Mouse (Mus musculus): Measurements from ENCODE around the gene Trib2. TPM values are rescaled to one million over a fixed set of nuclear protein-coding genes. Genes with fewer than 3 reads are reported as not detected.
A peak's percentile ranks its signal among the peaks of the same experiment; 100 is the strongest.

Gene Trib2
- total and polyA plus RNA-seq, 2 experiments from 2014 or later: 112 to 185 TPM

DNA sequence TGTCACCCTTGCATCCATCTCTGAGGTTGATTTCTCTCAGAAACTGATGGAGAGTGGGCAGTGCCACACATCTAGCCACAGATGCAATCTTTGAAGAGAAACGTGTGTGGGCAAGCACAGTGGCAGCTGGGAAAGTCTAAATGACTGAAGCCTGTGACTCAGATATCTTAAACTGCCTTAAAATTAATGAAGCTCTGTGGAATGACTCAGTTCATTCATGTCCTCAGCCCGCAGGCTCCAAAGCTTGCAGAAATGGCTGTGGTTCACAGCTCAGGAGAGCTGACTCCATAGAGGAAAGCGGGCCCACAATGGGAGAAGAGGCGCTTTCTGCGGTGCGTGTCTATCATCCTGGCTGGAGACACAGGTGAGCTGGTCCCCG lies 15.9 kb upstream of the Trib2 start:
- no peak for TF ChIP-seq CTCF (IDR thresholded peaks at IDR 0.05)
- Histone ChIP-seq H3K27ac (ENCODE audit: low read depth, low read length) (no peak overlapping the region), H3K36me3 (ENCODE audit: insufficient read depth, low read length) (no peaks in the 10 kb centered on the region), H3K4me2 (ENCODE audit: low read depth, low read length, poor library complexity, severe bottlenecking) (no peak overlapping the region), H3K9ac (replicated peaks; ENCODE audit: low read length, poor library complexity, severe bottlenecking) (no peak overlapping the region), H3K4me3 (ENCODE audit: low read depth, low read length) (no peak overlapping the region), H3K9me3 (ENCODE audit: low read length) (no peaks in the 10 kb centered on the region), H3K27me3 (ENCODE audit: insufficient read depth, low read length) (no peaks in the 10 kb centered on the region), H3K4me1 (ENCODE audit: insufficient read depth, low read length) (no peaks in the 10 kb centered on the region)
- no peak for ATAC-seq (ENCODE audit: low FRiP score)
- DNase-seq (ENCODE audit: low spot score): no peak
- WGBS: 94% methylated on average over 7 of the region's 7 CpGs

DNA sequence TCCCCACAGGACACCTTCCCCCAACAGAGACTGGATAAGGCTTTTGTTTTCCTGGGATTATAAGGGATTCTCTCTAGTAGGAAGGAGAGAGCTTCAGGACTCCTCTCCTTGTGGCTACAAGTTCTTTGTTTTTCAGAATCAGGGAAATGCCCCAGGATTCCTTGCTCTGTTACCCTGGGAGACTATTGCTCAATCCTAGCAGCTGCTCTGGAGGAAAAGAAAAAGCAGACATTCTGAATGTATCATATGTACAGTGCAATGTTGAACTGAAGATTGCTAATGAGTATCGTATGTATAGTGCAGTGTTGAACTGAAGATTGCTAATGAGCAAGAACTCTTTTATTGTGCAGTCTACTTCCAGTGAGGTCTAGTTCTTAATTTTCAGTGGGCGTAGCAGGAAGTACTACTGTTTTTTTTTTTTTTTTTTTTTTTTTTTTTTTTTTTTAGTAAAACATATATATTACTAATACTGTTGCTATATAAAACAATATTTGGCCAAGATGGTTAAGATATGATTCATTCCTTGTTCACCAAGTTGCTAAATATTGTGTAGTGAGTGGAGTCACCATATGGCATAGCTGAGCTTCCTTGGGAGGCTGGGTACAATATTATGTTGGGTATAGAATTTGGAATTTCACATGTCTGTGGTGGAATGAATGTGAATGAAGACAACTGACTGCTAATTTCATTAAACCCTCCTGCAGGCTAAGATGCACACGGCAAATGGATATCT lies 15.4 kb upstream of the Trib2 start:
- TF ChIP-seq CTCF (IDR thresholded peaks at IDR 0.05): no peak
- Histone ChIP-seq H3K36me3 (ENCODE audit: insufficient read depth, low read length) (no peaks in the 10 kb centered on the region), H3K9ac (replicated peaks; ENCODE audit: low read length, poor library complexity, severe bottlenecking) (no peak overlapping the region), H3K27me3 (ENCODE audit: insufficient read depth, low read length) (no peaks in the 10 kb centered on the region), H3K4me3 (ENCODE audit: low read depth, low read length) (no peak overlapping the region), H3K27ac (ENCODE audit: low read depth, low read length) (no peak overlapping the region), H3K4me2 (ENCODE audit: low read depth, low read length, poor library complexity, severe bottlenecking) (no peak overlapping the region), H3K4me1 (ENCODE audit: insufficient read depth, low read length) (no peaks in the 10 kb centered on the region), H3K9me3 (ENCODE audit: low read length) (no peaks in the 10 kb centered on the region)
- WGBS: 91% methylated on average over 3 of the region's 3 CpGs
- ATAC-seq (ENCODE audit: low FRiP score) (no peak), DNase-seq (ENCODE audit: low spot score) (no peak)

DNA sequence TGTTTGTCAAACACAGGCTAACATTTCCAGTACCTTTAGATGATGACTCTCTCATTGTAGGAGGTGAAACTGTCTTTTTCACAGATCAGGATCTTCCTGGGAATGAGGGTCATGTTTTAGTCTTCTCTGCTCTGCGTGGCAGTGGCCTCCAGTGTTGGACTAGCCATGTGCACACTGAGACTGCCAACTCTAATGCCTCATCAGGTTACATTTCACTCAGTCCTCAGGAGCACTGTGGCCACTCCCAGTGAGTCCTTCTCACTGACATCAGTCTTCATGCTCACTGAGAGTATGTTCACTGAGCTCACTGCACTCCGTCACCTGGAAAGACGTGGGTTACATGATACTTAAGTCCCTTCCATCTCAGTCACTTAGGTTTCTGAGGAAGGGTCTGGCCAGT lies 14.0 kb upstream of the Trib2 start:
- Histone ChIP-seq H3K27me3 (ENCODE audit: insufficient read depth, low read length) (no peaks in the 10 kb centered on the region), H3K9ac (replicated peaks; ENCODE audit: low read length, poor library complexity, severe bottlenecking) (no peak overlapping the region), H3K27ac (ENCODE audit: low read depth, low read length) (no peak overlapping the region), H3K9me3 (ENCODE audit: low read length) (no peaks in the 10 kb centered on the region), H3K4me3 (ENCODE audit: low read depth, low read length) (no peak overlapping the region), H3K36me3 (ENCODE audit: insufficient read depth, low read length) (no peaks in the 10 kb centered on the region), H3K4me2 (ENCODE audit: low read depth, low read length, poor library complexity, severe bottlenecking) (no peak overlapping the region), H3K4me1 (ENCODE audit: insufficient read depth, low read length) (no peaks in the 10 kb centered on the region)
- ATAC-seq (ENCODE audit: low FRiP score) (no peak), DNase-seq (ENCODE audit: low spot score) (no peak)
- no peak for TF ChIP-seq CTCF (IDR thresholded peaks at IDR 0.05)
- WGBS: 91% methylated on average over 3 of the region's 3 CpGs

DNA sequence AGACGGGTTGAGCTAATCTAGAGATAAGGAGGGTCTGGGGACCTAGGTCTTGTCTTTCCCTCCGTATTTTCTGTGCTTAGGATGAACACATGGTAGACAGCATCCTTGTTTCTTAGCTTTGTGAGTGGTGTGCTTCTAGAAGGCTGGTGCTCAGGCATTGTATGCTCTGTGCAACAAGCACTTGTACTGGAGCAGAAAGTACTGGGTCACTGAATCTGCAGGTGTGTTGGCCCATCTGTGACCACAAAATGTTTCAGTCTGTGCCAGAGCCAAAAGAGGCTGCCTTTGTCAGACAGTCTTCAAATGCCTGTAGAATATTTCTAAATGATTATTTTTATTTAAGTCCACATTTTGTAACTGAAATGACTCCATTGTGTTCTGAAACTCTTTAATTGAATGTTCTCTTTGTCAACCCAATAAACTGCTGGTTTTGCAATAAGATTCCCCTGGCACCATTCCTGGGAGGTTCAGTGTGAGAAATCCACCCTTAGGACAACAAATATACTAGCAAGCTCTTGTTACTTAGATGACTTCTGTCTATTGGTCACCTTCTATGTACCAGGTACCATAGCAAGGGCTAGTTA lies 12.2 kb upstream of the Trib2 start:
- H3K4me2 ChIP-seq (ENCODE audit: low read depth, low read length, poor library complexity, severe bottlenecking): no peak overlapping the region
- no peak overlapping the region for H3K27ac ChIP-seq (ENCODE audit: low read depth, low read length)
- no peak for ATAC-seq (ENCODE audit: low FRiP score)
- no peaks in the 10 kb centered on the region for H3K9me3 ChIP-seq (ENCODE audit: low read length)
- no peaks in the 10 kb centered on the region for H3K36me3 ChIP-seq (ENCODE audit: insufficient read depth, low read length)
- TF ChIP-seq CTCF (IDR thresholded peaks at IDR 0.05): no peak
- WGBS: 79% methylated on average over 2 of the region's 2 CpGs
- H3K4me1 ChIP-seq (ENCODE audit: insufficient read depth, low read length): no peaks in the 10 kb centered on the region
- H3K9ac ChIP-seq (replicated peaks; ENCODE audit: low read length, poor library complexity, severe bottlenecking): no peak overlapping the region
- no peak for DNase-seq (ENCODE audit: low spot score)
- H3K4me3 ChIP-seq (ENCODE audit: low read depth, low read length): no peak overlapping the region
- H3K27me3 ChIP-seq (ENCODE audit: insufficient read depth, low read length): no peaks in the 10 kb centered on the region

DNA sequence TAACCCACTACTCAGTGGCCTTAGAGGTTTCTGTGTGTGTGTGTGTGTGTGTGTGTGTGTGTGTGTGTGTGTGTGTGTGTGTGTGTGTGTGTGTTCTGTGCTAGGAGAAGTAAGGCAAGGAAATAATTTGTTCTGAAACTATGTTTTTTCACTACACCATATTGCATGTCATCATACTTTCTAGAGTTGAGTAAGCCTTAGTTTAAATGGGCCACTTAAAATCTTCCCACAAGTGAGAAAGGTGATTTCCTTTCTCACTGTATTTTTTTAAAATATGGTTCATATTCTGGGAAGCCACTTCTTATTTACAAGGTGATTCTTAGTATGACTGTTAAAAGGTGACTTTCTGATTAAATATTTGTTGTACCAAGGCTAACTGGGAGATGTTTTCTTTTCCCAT lies 4.3 kb upstream of the Trib2 start:
- no peak for DNase-seq (ENCODE audit: low spot score)
- Histone ChIP-seq H3K9ac (replicated peaks; ENCODE audit: low read length, poor library complexity, severe bottlenecking) (no peak overlapping the region), H3K4me1 (ENCODE audit: insufficient read depth, low read length) (no peaks in the 10 kb centered on the region), H3K36me3 (ENCODE audit: insufficient read depth, low read length) (no peaks in the 10 kb centered on the region), H3K27ac (ENCODE audit: low read depth, low read length) (no peak overlapping the region), H3K4me2 (ENCODE audit: low read depth, low read length, poor library complexity, severe bottlenecking) (no peak overlapping the region), H3K27me3 (ENCODE audit: insufficient read depth, low read length) (no peaks in the 10 kb centered on the region), H3K4me3 (ENCODE audit: low read depth, low read length) (no peak overlapping the region), H3K9me3 (ENCODE audit: low read length) (no peaks in the 10 kb centered on the region)
- no peak for TF ChIP-seq CTCF (IDR thresholded peaks at IDR 0.05)
- ATAC-seq (ENCODE audit: low FRiP score): no peak

DNA sequence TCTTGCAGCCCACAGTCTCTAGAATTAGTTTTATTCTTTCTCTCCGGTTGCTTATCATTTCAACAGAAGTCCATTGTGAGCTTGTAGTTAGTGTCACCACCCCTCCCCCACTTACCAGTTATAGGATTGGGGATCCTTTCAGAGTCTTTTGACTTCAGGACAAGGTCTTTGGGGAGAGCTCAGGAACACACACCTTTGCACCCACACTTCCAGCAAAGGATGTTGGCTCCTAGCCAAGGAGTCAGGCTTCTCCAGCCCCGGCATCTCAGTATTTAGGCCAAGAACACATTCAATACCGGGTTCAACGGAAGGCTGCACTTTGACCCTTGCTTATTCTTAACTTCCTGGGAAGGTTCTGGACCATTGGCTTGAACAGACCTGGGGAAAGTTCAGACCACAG lies 643 bp upstream of the Trib2 start:
- ATAC-seq (ENCODE audit: low FRiP score): no peak
- H3K4me1 ChIP-seq (ENCODE audit: insufficient read depth, low read length): no peaks in the 10 kb centered on the region
- no peaks in the 10 kb centered on the region for H3K36me3 ChIP-seq (ENCODE audit: insufficient read depth, low read length)
- H3K4me2 ChIP-seq (ENCODE audit: low read depth, low read length, poor library complexity, severe bottlenecking): peak overlapping the region; percentile 66
- 15% methylated on average over 4 of the region's 4 CpGs for WGBS
- H3K27ac ChIP-seq (ENCODE audit: low read depth, low read length): peak overlapping the region; percentile 94
- H3K9me3 ChIP-seq (ENCODE audit: low read length): no peaks in the 10 kb centered on the region
- no peak for DNase-seq (ENCODE audit: low spot score)
- peak overlapping the region; percentile 46 for H3K9ac ChIP-seq (replicated peaks; ENCODE audit: low read length, poor library complexity, severe bottlenecking)
- TF ChIP-seq CTCF (IDR thresholded peaks at IDR 0.05): no peak
- peak overlapping the region; percentile 95 for H3K4me3 ChIP-seq (ENCODE audit: low read depth, low read length)
- no peaks in the 10 kb centered on the region for H3K27me3 ChIP-seq (ENCODE audit: insufficient read depth, low read length)
